Mouse (Mus musculus) retina, postnatal 1 day (tissue): ENCODE measurements at regions not wholly inside any gene's neighbourhood (a gene's known extent, or its start where the extent isn't known, plus 50 kb on each side); places are given as distances from the start of the nearest gene placed in this dataset.

Experiments
- DNase-seq: peaks from one replicate; pipeline ENCODE4 v3.0.0-alpha.2; 2012

GRCm38 (mm10) chr2:116979561-116980391 is 101.3 kb downstream of the Tmco5 start:
- DNase-seq, result peak; percentile 91

GRCm38 (mm10) chr2:116980692-116981091 is 102.2 kb downstream of the Tmco5 start:
- peak; percentile 10 for DNase-seq

- no peak for DNase-seq
Measured at GRCm38 (mm10) chr2:116983351-116983750, 104.9 kb downstream of the Tmco5 start.

GRCm38 (mm10) chr2:116983821-116984351 is 105.4 kb downstream of the Tmco5 start:
- no peak for DNase-seq

- no peak for DNase-seq
Measured at GRCm38 (mm10) chr2:116984597-116984996, 106.1 kb downstream of the Tmco5 start.

- no peak for DNase-seq
Measured at GRCm38 (mm10) chr2:116985549-116985948, 107.1 kb downstream of the Tmco5 start.

- DNase-seq, result no peak
Measured at GRCm38 (mm10) chr2:116988953-116989674, 110.6 kb downstream of the Tmco5 start.

GRCm38 (mm10) chr2:116990106-116990505 is 111.6 kb downstream of the Tmco5 start:
- DNase-seq, result no peak

GRCm38 (mm10) chr2:116991561-116992042 is 113.1 kb downstream of the Tmco5 start:
- no peak for DNase-seq

GRCm38 (mm10) chr2:116993724-116994123 is 115.2 kb downstream of the Tmco5 start:
- DNase-seq, result no peak

- peak; percentile 2 for DNase-seq
Measured at GRCm38 (mm10) chr2:116996302-116996701, 117.8 kb downstream of the Tmco5 start.

GRCm38 (mm10) chr2:116998822-116999221 is 120.3 kb downstream of the Tmco5 start:
- no peak for DNase-seq

- no peak for DNase-seq
Measured at GRCm38 (mm10) chr2:116999592-116999991, 121.1 kb downstream of the Tmco5 start.

GRCm38 (mm10) chr2:117003976-117004375 is 117.2 kb upstream of the Spred1 start:
- DNase-seq, result no peak

- DNase-seq, result no peak
Measured at GRCm38 (mm10) chr2:117006846-117007245, 114.3 kb upstream of the Spred1 start.

- no peak for DNase-seq
Measured at GRCm38 (mm10) chr2:117008922-117009321, 112.3 kb upstream of the Spred1 start.

GRCm38 (mm10) chr2:117010001-117010400 is 111.2 kb upstream of the Spred1 start:
- DNase-seq, result no peak

GRCm38 (mm10) chr2:117010942-117011341 is 110.2 kb upstream of the Spred1 start:
- no peak for DNase-seq

- DNase-seq, result peak; percentile 10
Measured at GRCm38 (mm10) chr2:117017921-117018651, 103.1 kb upstream of the Spred1 start.

- peak; percentile 19 for DNase-seq
Measured at GRCm38 (mm10) chr2:117018917-117019538, 102.1 kb upstream of the Spred1 start.

- peak; percentile 11 for DNase-seq
Measured at GRCm38 (mm10) chr2:117019552-117019951, 101.6 kb upstream of the Spred1 start.

- peak; percentile 32 for DNase-seq
Measured at GRCm38 (mm10) chr2:117021787-117022186, 99.4 kb upstream of the Spred1 start.
